Mouse (Mus musculus) limb, embryonic 14.5 days (tissue): ENCODE data around the gene Tapt1. TPM values are rescaled to one million over a fixed set of nuclear protein-coding genes. Genes with fewer than 3 reads are reported as not detected.

Source experiments
- ATAC-seq: fragments of 200-750 bp; cut with Nextera tagmentation; 2 replicates; pipeline ENCODE4 v1.8.0; 2017; ENCODE audit warnings: low read depth, moderate number of reproducible peaks, moderate TSS enrichment; ENCODE audit not compliant: low FRiP score
- DNase-seq: peaks from one replicate; pipeline ENCODE4 v3.0.0-alpha.2; 2015; ENCODE audit warnings: low spot score
- H3K27ac ChIP-seq: fragments of 300-500 bp; sonication (generic); replicated peaks from 2 replicates; pipeline ENCODE4 v1.5.1; 2014; ENCODE audit warnings: low read depth, mild to moderate bottlenecking, low read length, moderate library complexity, mixed read lengths
- H3K27me3 ChIP-seq: fragments of 300-500 bp; sonication (generic); 2 replicates; pipeline ENCODE4 v1.6.1; 2014; ENCODE audit warnings: low read length, mixed read lengths; ENCODE audit not compliant: control insufficient read depth, insufficient read depth
- H3K36me3 ChIP-seq: fragments of 300-500 bp; sonication (generic); 2 replicates; pipeline ENCODE4 v1.6.1; 2014; ENCODE audit warnings: mild to moderate bottlenecking, low read length, moderate library complexity, mixed read lengths; ENCODE audit not compliant: control insufficient read depth, insufficient read depth
- H3K4me1 ChIP-seq: fragments of 300-500 bp; sonication (generic); 2 replicates; pipeline ENCODE4 v1.6.1; 2014; ENCODE audit warnings: antibody characterized with exemption, low read length, mixed read lengths; ENCODE audit not compliant: control insufficient read depth, insufficient read depth
- H3K4me2 ChIP-seq: fragments of 300-500 bp; sonication (generic); replicated peaks from 2 replicates; pipeline ENCODE4 v1.6.1; 2014; ENCODE audit warnings: low read depth, mild to moderate bottlenecking, low read length, moderate library complexity; ENCODE audit not compliant: severe bottlenecking
- H3K4me3 ChIP-seq: fragments of 300-500 bp; sonication (generic); replicated peaks from 2 replicates; pipeline ENCODE4 v1.5.1; 2014; ENCODE audit warnings: low read length
- H3K9ac ChIP-seq: fragments of 300-500 bp; sonication (generic); 2 replicates; pipeline ENCODE4 v1.6.1; 2014; ENCODE audit warnings: mild to moderate bottlenecking, low read depth, low read length, moderate library complexity; ENCODE audit not compliant: severe bottlenecking
- H3K9me3 ChIP-seq: fragments of 300-500 bp; sonication (generic); 2 replicates; pipeline ENCODE4 v1.6.1; 2016; ENCODE audit warnings: low read length; ENCODE audit not compliant: control insufficient read depth
- POLR2A ChIP-seq: fragments of 200-500 bp; IDR thresholded peaks from 2 replicates; pipeline ENCODE4 v1.8.0; 2012; ENCODE audit warnings: inconsistent platforms, mild to moderate bottlenecking, moderate library complexity, borderline replicate concordance; ENCODE audit not compliant: insufficient read depth, insufficient read length; ENCODE audit errors: extremely low read depth
- WGBS: fragments of 180-500 bp; shearing (Covaris S2); extraction: QIAGEN DNeasy Blood & Tissue Kit; methylation state at CpG from one replicate; pipeline ENCODE4 v1.1.7; 2014; 5-methylcytosine and 5-hydroxymethylcytosine counted together
- polyA plus RNA-seq, 2 experiments: library from polyadenylated mRNA; depleted of rRNA in 1 of 2; stranded (reverse) in 1 of 2; unstranded in 1 of 2; fragments of >200 nt; fragmentation: Nextera tagmentation in 1 of 2; extraction: Ambion mirVana in 1 of 2; gene quantifications; 2 replicates each; pipeline versions ENCODE4 v1.2.1 to v1.2.3; 2012 to 2014

Gene Tapt1
- polyA plus RNA-seq, 2 experiments: 36.0 to 47.9 TPM

GRCm38 (mm10) chr5:44187370-44187769, 39.1 kb downstream of the Tapt1 start:
- TF ChIP-seq POLR2A: no peak
- H3K27ac ChIP-seq: no peak overlapping the region
- no peak overlapping the region for H3K4me3 ChIP-seq
- no peaks in the 10 kb centered on the region for H3K4me1 ChIP-seq
- peaks cover 66% of the 10 kb centered on the region for H3K36me3 ChIP-seq
- DNase-seq (no peak), ATAC-seq (no peak)
- H3K9me3 ChIP-seq: no peaks in the 10 kb centered on the region
- H3K27me3 ChIP-seq: no peaks in the 10 kb centered on the region
- H3K9ac ChIP-seq: no peak overlapping the region
- no peak overlapping the region for H3K4me2 ChIP-seq

GRCm38 (mm10) chr5:44181669-44182068, 44.8 kb downstream of the Tapt1 start:
- DNase-seq (no peak), ATAC-seq (no peak)
- Histone ChIP-seq H3K27ac (no peak overlapping the region), H3K4me2 (no peak overlapping the region), H3K9me3 (no peaks in the 10 kb centered on the region), H3K4me3 (no peak overlapping the region), H3K36me3 (peaks cover 66% of the 10 kb centered on the region), H3K4me1 (no peaks in the 10 kb centered on the region), H3K27me3 (no peaks in the 10 kb centered on the region), H3K9ac (no peak overlapping the region)
- WGBS: 94% methylated on average over 3 of the region's 3 CpGs
- TF ChIP-seq POLR2A: no peak

- ATAC-seq (no peak), DNase-seq (no peak)
- no peaks in the 10 kb centered on the region for H3K27me3 ChIP-seq
- no peak overlapping the region for H3K9ac ChIP-seq
- no peak overlapping the region for H3K4me3 ChIP-seq
- H3K27ac ChIP-seq: no peak overlapping the region
- 86% methylated on average over 3 of the region's 3 CpGs for WGBS
- no peaks in the 10 kb centered on the region for H3K4me1 ChIP-seq
- no peak for TF ChIP-seq POLR2A
- no peaks in the 10 kb centered on the region for H3K9me3 ChIP-seq
- peaks cover 68% of the 10 kb centered on the region for H3K36me3 ChIP-seq
- no peak overlapping the region for H3K4me2 ChIP-seq
Observed at GRCm38 (mm10) chr5:44180450-44180849, 46.0 kb downstream of the Tapt1 start.

GRCm38 (mm10) chr5:44174046-44174445, 52.4 kb downstream of the Tapt1 start:
- Histone ChIP-seq H3K4me3 (no peak overlapping the region), H3K9ac (no peak overlapping the region), H3K27me3 (no peaks in the 10 kb centered on the region), H3K27ac (no peak overlapping the region), H3K4me2 (no peak overlapping the region), H3K36me3 (peaks cover 59% of the 10 kb centered on the region), H3K9me3 (no peaks in the 10 kb centered on the region), H3K4me1 (no peaks in the 10 kb centered on the region)
- WGBS: 94% methylated on average over 5 of the region's 5 CpGs
- no peak for ATAC-seq
- TF ChIP-seq POLR2A: no peak
- no peak for DNase-seq

GRCm38 (mm10) chr5:44166866-44167265, 59.6 kb downstream of the Tapt1 start:
- no peak overlapping the region for H3K4me3 ChIP-seq
- H3K9ac ChIP-seq: no peak overlapping the region
- WGBS: 75% methylated on average over 6 of the region's 6 CpGs
- no peaks in the 10 kb centered on the region for H3K9me3 ChIP-seq
- TF ChIP-seq POLR2A: no peak
- H3K4me2 ChIP-seq: no peak overlapping the region
- H3K27me3 ChIP-seq: no peaks in the 10 kb centered on the region
- peaks cover 9% of the 10 kb centered on the region for H3K36me3 ChIP-seq
- DNase-seq: no peak
- no peaks in the 10 kb centered on the region for H3K4me1 ChIP-seq
- no peak for ATAC-seq
- H3K27ac ChIP-seq: no peak overlapping the region

- 37% methylated on average over 2 of the region's 2 CpGs for WGBS
- H3K4me1 ChIP-seq: no peaks in the 10 kb centered on the region
- DNase-seq (no peak), ATAC-seq (no peak)
- H3K9me3 ChIP-seq: no peaks in the 10 kb centered on the region
- H3K27me3 ChIP-seq: no peaks in the 10 kb centered on the region
- no peak overlapping the region for H3K4me2 ChIP-seq
- no peaks in the 10 kb centered on the region for H3K36me3 ChIP-seq
- no peak overlapping the region for H3K27ac ChIP-seq
- no peak for TF ChIP-seq POLR2A
- H3K9ac ChIP-seq: no peak overlapping the region
- H3K4me3 ChIP-seq: no peak overlapping the region
Observed at GRCm38 (mm10) chr5:44165854-44166253, 60.6 kb downstream of the Tapt1 start.
